Mouse (Mus musculus) R1 (cell line): ENCODE results near the gene Nxph1.

Experiments used
- DNase-seq: peaks from one replicate; pipeline ENCODE4 v3.0.0-alpha.2; 2018; ENCODE audit warnings: low read depth, low spot score

The Nxph1 gene

DNA sequence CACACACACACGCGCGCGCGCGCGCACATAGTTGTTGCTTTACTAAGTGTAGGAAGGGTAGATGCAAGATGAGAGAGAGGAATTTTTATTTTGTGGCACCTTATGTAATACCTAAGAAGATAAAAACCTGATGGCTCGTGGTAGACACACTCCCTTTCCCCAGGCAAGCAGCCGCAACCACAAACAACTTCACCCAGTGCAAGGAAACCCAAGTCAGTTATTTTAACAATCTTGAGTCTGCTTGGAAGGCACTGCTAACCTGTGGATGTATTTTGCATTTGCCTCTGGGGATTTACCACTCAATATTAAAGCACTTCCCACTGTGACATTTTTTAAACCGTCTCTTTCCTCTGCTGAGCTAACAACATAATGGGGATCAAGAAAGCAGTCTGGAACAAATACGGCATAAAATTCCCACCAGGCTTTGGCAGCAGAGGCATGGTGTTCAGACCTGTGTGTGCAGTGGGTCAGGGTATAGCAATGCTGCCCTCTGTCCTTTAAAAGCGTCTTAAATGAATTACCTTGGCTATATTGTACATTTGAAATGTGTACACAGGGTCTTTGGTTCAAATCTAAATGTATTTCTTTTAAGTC lies 176.2 kb downstream of the Nxph1 start:
- no peak for DNase-seq

DNA sequence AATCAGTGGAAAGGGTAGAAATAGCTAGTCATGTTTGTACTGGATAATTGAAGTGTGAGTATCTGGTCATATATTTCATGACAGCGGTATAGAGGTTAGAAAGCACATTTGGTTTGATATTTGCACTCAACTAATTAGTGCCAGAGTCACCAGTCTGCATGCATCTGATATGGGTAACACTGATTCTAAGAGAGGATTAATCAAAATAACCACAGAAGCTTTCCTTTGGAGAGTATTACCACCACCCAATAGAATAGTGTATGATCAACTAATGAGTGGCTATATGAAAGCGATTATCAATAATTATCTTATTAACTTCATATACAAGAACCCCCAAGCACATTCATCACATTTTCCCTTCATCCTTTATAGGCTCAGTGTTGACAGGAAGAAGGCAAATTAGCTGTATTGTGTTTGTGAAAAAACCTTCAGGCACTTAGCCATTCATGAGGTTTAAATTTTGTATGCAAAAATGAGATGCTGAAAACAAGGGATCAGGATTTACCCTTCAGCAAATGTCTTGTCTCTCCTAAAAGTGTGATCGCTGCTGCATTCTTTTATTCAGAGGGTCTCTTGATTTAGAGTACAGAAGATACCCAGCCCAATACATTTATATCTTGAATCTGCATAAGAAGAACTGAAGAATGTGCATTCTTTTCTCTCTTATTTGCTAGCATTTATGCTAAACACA lies 185.5 kb downstream of the Nxph1 start:
- peak; percentile 2 for DNase-seq

DNA sequence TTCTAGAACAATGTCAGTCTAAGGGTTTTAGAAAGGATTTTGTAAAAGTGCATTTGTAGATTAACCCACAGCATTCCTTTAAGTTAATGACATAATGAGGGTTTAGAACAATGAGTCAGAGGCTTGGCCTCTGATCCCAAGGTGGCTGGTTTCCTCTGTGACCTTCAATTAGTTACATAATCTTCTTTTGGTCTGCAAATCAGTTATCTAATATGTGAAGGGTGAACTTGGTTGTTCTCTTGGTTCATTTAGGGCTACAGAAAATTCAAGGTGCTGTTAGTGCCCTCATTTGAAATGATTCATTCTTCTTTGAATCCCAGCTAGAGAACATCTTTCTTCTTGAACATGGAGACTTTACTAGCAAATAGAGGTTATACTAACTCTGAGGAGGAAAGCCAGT lies 199.7 kb downstream of the Nxph1 start:
- no peak for DNase-seq

DNA sequence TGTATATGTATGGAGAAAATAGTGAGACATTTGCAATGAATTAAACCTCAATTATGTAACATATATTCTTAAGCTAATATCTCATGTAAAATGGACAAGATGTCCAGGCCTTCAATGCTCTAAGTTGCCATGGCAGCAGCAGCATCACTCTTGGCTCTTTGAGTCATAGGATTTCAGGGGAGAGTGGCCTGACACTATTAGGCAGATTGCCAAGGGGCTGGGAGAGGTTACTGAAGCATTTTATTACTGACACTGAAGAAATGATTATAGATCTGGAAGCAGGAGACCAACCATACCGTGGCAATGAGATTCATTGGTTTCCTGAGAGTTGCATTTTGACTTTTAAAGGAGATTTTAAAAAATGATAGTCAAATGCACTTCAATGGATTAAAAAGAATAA lies 201.6 kb downstream of the Nxph1 start:
- no peak for DNase-seq

DNA sequence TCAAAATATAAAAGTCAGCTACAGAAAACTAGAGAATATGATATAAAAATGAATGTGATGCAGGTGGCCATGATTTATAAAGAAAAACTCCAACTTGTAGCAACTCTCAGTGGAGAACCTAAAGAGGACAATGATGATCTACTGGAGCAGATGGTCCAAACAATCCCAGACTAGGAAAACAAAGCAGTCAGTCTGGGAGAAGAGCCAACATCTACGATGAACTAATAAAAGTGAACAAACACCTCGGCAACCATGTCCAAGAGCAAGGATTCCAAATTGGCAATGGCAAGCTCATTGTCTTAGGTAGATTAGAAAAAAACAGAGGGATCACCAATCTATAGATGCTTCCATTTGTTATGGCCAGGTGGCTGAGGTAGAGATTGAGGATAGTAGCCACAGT lies 211.0 kb downstream of the Nxph1 start:
- no peak for DNase-seq

DNA sequence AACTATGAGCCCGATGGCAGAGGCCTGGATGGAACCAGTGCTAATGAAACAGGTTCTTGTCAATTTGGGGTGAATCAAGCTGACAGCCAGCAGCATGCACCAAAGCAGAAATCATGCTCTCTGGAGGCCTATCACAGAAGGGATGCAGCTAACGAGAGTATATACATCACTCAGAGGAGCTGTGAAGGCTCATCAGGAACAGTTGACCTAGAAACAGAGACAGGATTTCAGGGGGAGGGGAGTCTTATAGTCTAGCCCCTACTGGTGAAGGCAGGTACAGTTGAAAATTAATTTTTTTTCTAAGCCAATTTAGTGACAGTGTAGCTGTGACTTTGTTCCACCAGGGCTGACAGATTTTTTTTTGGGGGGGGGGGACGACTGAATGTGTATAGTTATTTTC lies 234.2 kb downstream of the Nxph1 start:
- DNase-seq, result peak; percentile 6

DNA sequence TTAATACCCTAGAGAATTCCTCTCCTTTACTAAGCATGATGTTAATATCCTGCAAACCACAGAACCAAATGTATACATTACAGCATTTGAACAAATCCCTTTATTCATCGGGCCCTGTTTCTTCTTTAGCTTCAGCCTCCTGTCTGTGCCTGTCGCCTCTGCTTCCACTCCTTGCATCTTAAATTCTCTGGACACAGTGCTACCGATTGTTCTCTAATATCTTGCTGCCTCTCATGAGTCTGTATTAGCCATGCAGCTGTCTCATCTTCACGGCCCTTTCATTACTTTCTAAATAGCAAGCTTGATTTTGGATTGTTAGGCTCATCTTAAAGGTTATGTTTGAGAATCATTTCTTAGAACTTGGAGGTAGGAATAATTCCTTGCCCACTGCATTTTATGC lies 262.5 kb downstream of the Nxph1 start:
- no peak for DNase-seq

DNA sequence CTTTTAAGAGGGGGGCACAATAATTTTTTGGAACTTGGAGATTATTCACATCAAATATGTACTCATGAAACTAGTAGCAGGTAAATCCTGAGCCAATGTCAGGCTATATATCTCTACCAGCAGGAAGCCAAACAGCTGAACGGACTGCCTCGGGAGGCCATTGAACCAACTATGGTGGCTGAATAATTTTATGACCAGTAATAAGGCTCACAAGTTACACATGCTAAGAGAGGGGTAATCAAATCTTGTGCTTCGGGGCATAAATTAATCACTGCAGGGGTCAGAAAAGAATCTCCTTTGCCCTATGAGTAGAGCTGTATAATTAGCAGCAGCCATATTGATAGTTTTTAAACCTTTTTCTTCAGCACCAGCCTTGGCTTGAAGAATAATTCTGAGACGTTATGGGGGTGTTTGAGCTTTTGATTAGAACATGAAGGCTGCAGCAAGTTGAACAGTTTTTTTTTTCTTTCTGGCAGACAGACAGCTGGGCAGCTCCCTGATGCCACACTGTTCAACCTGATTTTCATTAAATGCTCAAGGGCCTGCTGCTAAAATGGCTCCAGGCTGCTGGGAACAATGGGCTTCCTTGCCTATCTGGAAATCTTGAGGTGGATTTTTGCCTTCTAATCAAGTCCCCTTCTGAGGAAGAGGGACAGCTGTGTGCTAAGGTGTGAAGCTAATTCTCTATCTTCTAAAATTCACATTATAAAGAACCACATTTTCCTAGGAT lies 272.7 kb downstream of the Nxph1 start:
- no peak for DNase-seq

DNA sequence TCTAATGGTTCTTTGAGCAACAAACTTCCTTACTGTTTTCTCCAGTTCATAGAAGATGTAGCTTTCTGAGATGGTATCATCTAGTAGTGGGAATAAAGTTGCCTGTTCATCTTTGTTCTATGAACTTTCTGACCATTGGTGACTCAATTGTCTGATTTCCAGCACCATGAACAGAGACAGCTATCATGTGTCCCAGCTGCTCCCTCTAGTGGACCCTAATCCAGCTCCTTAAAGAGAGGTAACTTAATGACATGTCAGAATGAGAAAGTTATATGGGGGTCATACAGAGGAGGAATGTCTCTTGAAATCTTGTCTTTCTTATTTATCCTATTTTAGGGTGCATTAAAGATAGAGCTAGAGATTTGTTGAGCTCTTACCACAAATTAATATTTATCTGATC lies 286.6 kb downstream of the Nxph1 start:
- peak; percentile 57 for DNase-seq

DNA sequence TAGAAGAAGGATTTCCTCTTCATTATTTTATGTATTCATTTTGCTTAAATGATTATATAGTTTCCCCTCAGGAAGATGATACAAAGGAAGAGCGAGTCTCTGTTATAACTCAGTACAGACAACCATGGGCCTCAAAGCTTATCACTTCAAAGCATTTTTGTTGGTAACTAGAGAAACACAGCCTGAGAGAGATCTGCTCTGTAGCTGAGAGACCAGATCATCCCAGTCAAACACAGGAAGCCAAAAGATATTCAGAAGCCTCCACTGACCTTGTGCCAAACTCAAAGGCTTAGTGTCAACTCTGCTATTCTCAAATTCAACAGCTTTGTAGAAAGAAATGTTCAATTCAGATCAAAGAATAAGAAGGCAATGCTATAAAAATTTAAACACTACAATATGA lies 319.8 kb downstream of the Nxph1 start:
- DNase-seq, result no peak
